Mouse (Mus musculus): ENCODE results near the gene 4930564D02Rik.

GRCm38 (mm10) chr3:105127881-105128280 is 61.2 kb downstream of the 4930564D02Rik start:
- TF ChIP-seq CTCF (IDR thresholded peaks at IDR 0.05; ENCODE audit: control insufficient read depth, insufficient read depth, low read length), result no peak
- TF ChIP-seq POLR2A (IDR thresholded peaks at IDR 0.05; ENCODE audit: borderline replicate concordance, control insufficient read depth, low read depth, low read length), result no peak

Data from bone marrow, adult 2 months (tissue).